Mouse (Mus musculus) adrenal gland, adult 2 months (tissue): ENCODE measurements at regions not wholly inside any gene's neighbourhood (a gene's known extent, or its start where the extent isn't known, plus 50 kb on each side); places are given as distances from the start of the nearest gene placed in this dataset.

ENCODE experiments used
- DNase-seq: peaks from one replicate; pipeline ENCODE4 v3.0.0; 2021

- DNase-seq, result no peak
Measured at GRCm38 (mm10) chr3:66592259-66592658, 295.6 kb upstream of the Veph1 start.

- no peak for DNase-seq
Measured at GRCm38 (mm10) chr3:66590775-66591174, 294.1 kb upstream of the Veph1 start.

- DNase-seq, result no peak
Measured at GRCm38 (mm10) chr3:66589483-66589882, 292.8 kb upstream of the Veph1 start.

- no peak for DNase-seq
Measured at GRCm38 (mm10) chr3:66584831-66585230, 288.2 kb upstream of the Veph1 start.

GRCm38 (mm10) chr3:66584101-66584500 lies 287.5 kb upstream of the Veph1 start:
- no peak for DNase-seq

GRCm38 (mm10) chr3:66576659-66577058 lies 280.0 kb upstream of the Veph1 start:
- DNase-seq, result no peak

- DNase-seq, result no peak
Measured at GRCm38 (mm10) chr3:66574321-66574720, 277.7 kb upstream of the Veph1 start.

- no peak for DNase-seq
Measured at GRCm38 (mm10) chr3:66572887-66573519, 276.4 kb upstream of the Veph1 start.

GRCm38 (mm10) chr3:66570342-66570741 lies 273.7 kb upstream of the Veph1 start:
- no peak for DNase-seq

- DNase-seq, result no peak
Measured at GRCm38 (mm10) chr3:66564268-66565245, 267.9 kb upstream of the Veph1 start.

- no peak for DNase-seq
Measured at GRCm38 (mm10) chr3:66563329-66563728, 266.7 kb upstream of the Veph1 start.

GRCm38 (mm10) chr3:66555538-66555937 lies 258.9 kb upstream of the Veph1 start:
- no peak for DNase-seq

GRCm38 (mm10) chr3:66550920-66551319 lies 254.3 kb upstream of the Veph1 start:
- no peak for DNase-seq

GRCm38 (mm10) chr3:66546576-66546975 lies 249.9 kb upstream of the Veph1 start:
- DNase-seq, result no peak

- no peak for DNase-seq
Measured at GRCm38 (mm10) chr3:66544139-66544933, 247.7 kb upstream of the Veph1 start.

- no peak for DNase-seq
Measured at GRCm38 (mm10) chr3:66542865-66543264, 246.2 kb upstream of the Veph1 start.

GRCm38 (mm10) chr3:66537913-66538312 lies 241.3 kb upstream of the Veph1 start:
- no peak for DNase-seq

- no peak for DNase-seq
Measured at GRCm38 (mm10) chr3:66537106-66537893, 240.7 kb upstream of the Veph1 start.

- no peak for DNase-seq
Measured at GRCm38 (mm10) chr3:66536673-66537072, 240.0 kb upstream of the Veph1 start.

- no peak for DNase-seq
Measured at GRCm38 (mm10) chr3:66535786-66536529, 239.3 kb upstream of the Veph1 start.

GRCm38 (mm10) chr3:66519925-66520324 lies 223.3 kb upstream of the Veph1 start:
- DNase-seq, result no peak
